Mouse (Mus musculus): ENCODE measurements around the gene Ccl3. TPM values are rescaled to one million over a fixed set of nuclear protein-coding genes. Genes with fewer than 3 reads are reported as not detected.

The Ccl3 gene
- polyA plus RNA-seq, 1 experiment: 1.8 TPM

DNA sequence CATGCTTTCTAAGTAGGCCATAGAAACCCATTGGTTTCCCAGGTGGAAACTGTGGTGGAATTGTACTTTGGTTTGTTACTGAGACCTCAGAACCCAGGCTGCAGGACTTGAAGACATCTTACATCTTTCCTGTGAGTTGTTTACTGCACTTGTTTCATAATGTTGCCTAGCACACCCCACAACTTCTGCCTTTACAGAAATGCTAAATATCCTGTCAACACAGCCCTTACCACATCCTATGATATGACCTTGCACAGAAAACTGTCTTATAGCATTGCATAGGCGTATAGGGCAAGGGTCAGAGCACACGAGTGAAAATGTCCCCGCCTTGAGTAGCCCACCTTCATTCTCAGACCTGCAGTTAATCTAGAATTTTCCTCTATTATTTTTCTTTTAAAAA is 43.6 kb downstream of the Ccl3 start:
- H3K27ac ChIP-seq (ENCODE audit: insufficient read depth, low read depth, low read length): no peak overlapping the region
- no peaks in the 10 kb centered on the region for H3K4me1 ChIP-seq (ENCODE audit: control insufficient read depth, insufficient read depth, low read length)
- no peaks in the 10 kb centered on the region for H3K36me3 ChIP-seq (ENCODE audit: control insufficient read depth, insufficient read depth, low read length)
- no peak overlapping the region for H3K4me3 ChIP-seq (ENCODE audit: insufficient read depth, low read depth, low read length)
- TF ChIP-seq POLR2A (IDR thresholded peaks at IDR 0.05; ENCODE audit: low read depth, low read length) (no peak), CTCF (conservative IDR thresholded peaks at IDR 0.05; ENCODE audit: insufficient read depth, insufficient read length, low read depth, low read length) (no peak)
- H3K27me3 ChIP-seq (replicated peaks; ENCODE audit: control insufficient read depth, insufficient read depth, low read length): no peaks in the 10 kb centered on the region
- DNase-seq: no peak
- WGBS: 93% methylated on average over 3 of the region's 3 CpGs

DNA sequence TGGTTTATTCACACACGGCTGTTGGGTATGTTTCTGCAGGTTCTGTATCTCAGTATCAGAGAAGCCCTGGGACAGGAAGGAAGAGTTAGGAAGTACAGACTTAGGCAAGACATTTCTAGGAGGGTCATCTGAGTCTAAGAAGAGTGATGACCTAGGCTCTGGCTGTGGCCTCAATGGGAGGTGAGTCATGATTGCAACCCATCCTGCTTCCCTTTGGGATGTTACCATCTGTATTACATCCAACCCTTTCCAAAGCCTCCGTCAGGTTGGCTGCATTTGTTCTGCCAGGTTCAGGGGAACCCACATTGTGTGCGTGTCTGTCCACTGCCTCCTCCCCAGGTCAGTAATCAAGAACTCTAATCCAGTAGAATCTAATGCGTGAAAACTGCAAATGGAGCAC is 44.5 kb downstream of the Ccl3 start:
- 93% methylated on average over 4 of the region's 4 CpGs for WGBS
- no peaks in the 10 kb centered on the region for H3K4me1 ChIP-seq (ENCODE audit: control insufficient read depth, insufficient read depth, low read length)
- H3K27ac ChIP-seq (ENCODE audit: insufficient read depth, low read depth, low read length): no peak overlapping the region
- no peak for DNase-seq
- no peaks in the 10 kb centered on the region for H3K27me3 ChIP-seq (replicated peaks; ENCODE audit: control insufficient read depth, insufficient read depth, low read length)
- TF ChIP-seq CTCF (conservative IDR thresholded peaks at IDR 0.05; ENCODE audit: insufficient read depth, insufficient read length, low read depth, low read length): no peak
- no peak for TF ChIP-seq POLR2A (IDR thresholded peaks at IDR 0.05; ENCODE audit: low read depth, low read length)
- no peaks in the 10 kb centered on the region for H3K36me3 ChIP-seq (ENCODE audit: control insufficient read depth, insufficient read depth, low read length)
- no peak overlapping the region for H3K4me3 ChIP-seq (ENCODE audit: insufficient read depth, low read depth, low read length)

GRCm38 (mm10) chr11:83603399-83603798 is 45.8 kb downstream of the Ccl3 start:
- Histone ChIP-seq H3K4me1 (ENCODE audit: control insufficient read depth, insufficient read depth, low read length) (no peaks in the 10 kb centered on the region), H3K4me3 (ENCODE audit: insufficient read depth, low read depth, low read length) (no peak overlapping the region), H3K27ac (ENCODE audit: insufficient read depth, low read depth, low read length) (no peak overlapping the region), H3K36me3 (ENCODE audit: control insufficient read depth, insufficient read depth, low read length) (no peaks in the 10 kb centered on the region), H3K27me3 (replicated peaks; ENCODE audit: control insufficient read depth, insufficient read depth, low read length) (no peaks in the 10 kb centered on the region)
- DNase-seq: no peak
- no peak for TF ChIP-seq CTCF (conservative IDR thresholded peaks at IDR 0.05; ENCODE audit: insufficient read depth, insufficient read length, low read depth, low read length)
- no peak for TF ChIP-seq POLR2A (IDR thresholded peaks at IDR 0.05; ENCODE audit: low read depth, low read length)
- 92% methylated on average over 3 of the region's 3 CpGs for WGBS

DNA sequence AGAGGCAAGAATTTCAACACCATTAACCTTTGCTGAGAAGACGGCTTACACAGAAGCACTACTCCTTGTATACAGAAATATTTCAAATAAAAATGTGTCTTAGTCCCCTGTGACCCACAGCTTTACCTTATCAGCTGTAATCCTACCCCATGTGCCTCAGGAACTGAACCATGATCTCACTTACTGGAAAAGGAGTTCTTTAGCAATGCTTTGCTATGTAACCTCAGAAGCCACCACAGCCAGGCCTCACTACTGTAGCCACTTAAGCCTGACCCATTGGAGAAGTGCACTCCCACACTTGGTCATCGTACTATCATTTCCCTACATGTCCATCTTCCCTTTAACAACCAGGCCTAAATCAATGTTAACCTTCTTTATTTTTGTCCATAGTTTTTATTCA is 48.6 kb downstream of the Ccl3 start:
- H3K4me1 ChIP-seq (ENCODE audit: control insufficient read depth, insufficient read depth, low read length): no peaks in the 10 kb centered on the region
- no peaks in the 10 kb centered on the region for H3K36me3 ChIP-seq (ENCODE audit: control insufficient read depth, insufficient read depth, low read length)
- H3K27ac ChIP-seq (ENCODE audit: insufficient read depth, low read depth, low read length): no peak overlapping the region
- TF ChIP-seq CTCF (conservative IDR thresholded peaks at IDR 0.05; ENCODE audit: insufficient read depth, insufficient read length, low read depth, low read length) (no peak), POLR2A (IDR thresholded peaks at IDR 0.05; ENCODE audit: low read depth, low read length) (no peak)
- 76% methylated on average over 2 of the region's 2 CpGs for WGBS
- no peak overlapping the region for H3K4me3 ChIP-seq (ENCODE audit: insufficient read depth, low read depth, low read length)
- H3K27me3 ChIP-seq (replicated peaks; ENCODE audit: control insufficient read depth, insufficient read depth, low read length): no peaks in the 10 kb centered on the region
- DNase-seq: no peak

DNA sequence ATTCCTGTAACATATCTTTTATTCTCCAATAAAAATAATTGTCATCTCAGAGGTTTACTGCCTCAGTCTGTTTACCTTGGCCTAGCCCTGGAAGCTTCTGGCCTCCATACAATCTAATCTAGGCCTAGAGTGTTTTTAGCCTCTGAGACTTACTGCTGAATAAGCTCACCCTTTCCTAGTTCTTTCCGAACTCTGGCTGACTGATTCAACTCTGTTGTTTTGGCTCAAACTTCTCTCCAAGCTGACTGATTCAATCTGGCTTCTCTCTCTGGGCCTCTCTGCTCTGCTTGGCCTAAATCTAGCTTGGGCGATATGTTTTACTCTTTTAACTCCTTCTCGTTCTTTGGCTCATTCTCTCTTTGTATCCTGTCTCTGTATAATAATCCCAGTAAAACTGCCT is 50.2 kb downstream of the Ccl3 start:
- Histone ChIP-seq H3K4me1 (ENCODE audit: control insufficient read depth, insufficient read depth, low read length) (no peaks in the 10 kb centered on the region), H3K27me3 (replicated peaks; ENCODE audit: control insufficient read depth, insufficient read depth, low read length) (no peaks in the 10 kb centered on the region), H3K36me3 (ENCODE audit: control insufficient read depth, insufficient read depth, low read length) (no peaks in the 10 kb centered on the region), H3K27ac (ENCODE audit: insufficient read depth, low read depth, low read length) (no peak overlapping the region), H3K4me3 (ENCODE audit: insufficient read depth, low read depth, low read length) (no peak overlapping the region)
- DNase-seq: no peak
- TF ChIP-seq POLR2A (IDR thresholded peaks at IDR 0.05; ENCODE audit: low read depth, low read length) (no peak), CTCF (conservative IDR thresholded peaks at IDR 0.05; ENCODE audit: insufficient read depth, insufficient read length, low read depth, low read length) (no peak)
- WGBS: 82% methylated on average over 3 of the region's 3 CpGs

GRCm38 (mm10) chr11:83598207-83598837 is 50.8 kb downstream of the Ccl3 start:
- H3K4me1 ChIP-seq (ENCODE audit: control insufficient read depth, insufficient read depth, low read length): no peaks in the 10 kb centered on the region
- DNase-seq: peak; percentile 26
- H3K4me3 ChIP-seq (ENCODE audit: insufficient read depth, low read depth, low read length): no peak overlapping the region
- TF ChIP-seq POLR2A (IDR thresholded peaks at IDR 0.05; ENCODE audit: low read depth, low read length): no peak
- no peak for TF ChIP-seq CTCF (conservative IDR thresholded peaks at IDR 0.05; ENCODE audit: insufficient read depth, insufficient read length, low read depth, low read length)
- 0 out of 2 replicates have a peak overlapping the region, but pooled peaks have one; percentile 45 for H3K27ac ChIP-seq (ENCODE audit: insufficient read depth, low read depth, low read length)
- WGBS: 54% methylated on average over 3 of the region's 3 CpGs
- no peaks in the 10 kb centered on the region for H3K27me3 ChIP-seq (replicated peaks; ENCODE audit: control insufficient read depth, insufficient read depth, low read length)
- H3K36me3 ChIP-seq (ENCODE audit: control insufficient read depth, insufficient read depth, low read length): no peaks in the 10 kb centered on the region

Other genes with a start within 250 kb of the Ccl3 start
- gene Rasl10b, start 240.2 kb downstream of the Ccl3 start, polyA plus RNA-seq (2012; rRNA removed): 1.4 and 1.8 TPM in 2 replicates
- not detected in 2 replicates for gene Gas2l2, start 219.9 kb downstream of the Ccl3 start, polyA plus RNA-seq (2012; rRNA removed)
- 0.11 and 0.14 TPM in 2 replicates for gene 1700020L24Rik, start 211.7 kb downstream of the Ccl3 start, polyA plus RNA-seq (2012; rRNA removed)
- gene Mmp28, start 186.3 kb downstream of the Ccl3 start, polyA plus RNA-seq (2012; rRNA removed): 4.3 TPM in 2 replicates
- gene Taf15, start 176.3 kb downstream of the Ccl3 start, polyA plus RNA-seq (2012; rRNA removed): 7.2 and 13.8 TPM in 2 replicates
- 0.03 TPM in 1 of 2 replicates, not detected in the other for gene Heatr9, start 127.2 kb downstream of the Ccl3 start, polyA plus RNA-seq (2012; rRNA removed)
- 11.5 and 70.3 TPM in 2 replicates for gene Ccl5, start 118.8 kb downstream of the Ccl3 start, polyA plus RNA-seq (2012; rRNA removed)
- gene Ccl9, start 70.7 kb downstream of the Ccl3 start, polyA plus RNA-seq (2012; rRNA removed): 0.92 and 1.7 TPM in 2 replicates
- gene Ccl6, start 56.3 kb downstream of the Ccl3 start, polyA plus RNA-seq (2012; rRNA removed): 3.9 and 6.2 TPM in 2 replicates
- not detected in 2 replicates for gene Rpl9-ps1, start 3.7 kb downstream of the Ccl3 start, polyA plus RNA-seq (2012; rRNA removed)
- gene Ccl4, start 13.2 kb upstream of the Ccl3 start, polyA plus RNA-seq (2012; rRNA removed): 1.3 and 2.0 TPM in 2 replicates
- 2.6 and 4.4 TPM in 2 replicates for gene Wfdc17, start 54.6 kb upstream of the Ccl3 start, polyA plus RNA-seq (2012; rRNA removed)
- gene Wfdc18, start 59.7 kb upstream of the Ccl3 start, polyA plus RNA-seq (2012; rRNA removed): not detected in 2 replicates
- 0.77 and 1.9 TPM in 2 replicates for gene Wfdc21, start 97.6 kb upstream of the Ccl3 start, polyA plus RNA-seq (2012; rRNA removed)
- gene Heatr6, start 104.3 kb upstream of the Ccl3 start, polyA plus RNA-seq (2012; rRNA removed): 10.9 and 12.0 TPM in 2 replicates
- 161 and 172 TPM in 2 replicates for gene Hnf1b, start 200.7 kb upstream of the Ccl3 start, polyA plus RNA-seq (2012; rRNA removed)

Measured in kidney, adult 2 months (tissue).